In the genomic region with DNA sequence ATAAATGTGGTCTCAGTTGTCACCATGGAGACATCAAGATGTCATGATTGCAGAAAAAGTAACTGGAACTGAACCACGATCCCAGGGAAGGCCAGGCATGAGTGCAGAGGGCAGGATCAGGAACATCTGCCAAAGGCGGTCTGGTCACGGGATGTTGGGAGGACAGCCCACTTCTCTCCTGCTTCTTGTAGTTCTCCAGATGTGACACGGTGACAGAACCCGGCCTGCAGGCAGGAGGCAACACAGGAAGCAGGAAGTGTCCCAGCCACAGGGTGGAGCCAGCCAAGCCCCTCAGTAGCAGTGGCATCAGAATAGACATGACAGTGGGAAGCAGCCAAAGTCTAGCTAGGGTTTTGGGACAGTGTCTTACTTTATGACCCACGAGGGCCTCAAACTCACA, we compare ENCODE assay signal across 9 mouse cellular contexts. TPM values are rescaled to one million over a fixed set of nuclear protein-coding genes. Genes with fewer than 3 reads are reported as not detected.
DNase-seq lines count a peak whose midpoint lies in the region.
"Had no signal": no experiment of that assay in that cellular context is flagged by ENCODE, and none has a peak within 500 bp of the region (broad histone marks: within the 10 kb centered on the region; RNA-seq: fewer than 3 reads in every experiment).

No protein-coding gene starts in this region.

- H3K79me2 ChIP-seq in macrophage (ENCODE audit: inconsistent target) = peaks cover 23% of the 10 kb centered on the region; the same call in 1 of the 2 replicates

- no peak overlapping the region for H3K4me3 ChIP-seq in macrophage (ENCODE audit: inconsistent target)

- no peaks in the 10 kb centered on the region for H3K36me3 ChIP-seq in macrophage (ENCODE audit: inconsistent target)

- DNase-seq in adrenal gland, adult (ENCODE audit: inconsistent age in 2 of 2, low spot score in 1 of 2) = peak; percentile 43 to 71
- no peak for DNase-seq in adrenal gland, adult 8-10 months
- peak; percentile 39 for DNase-seq in testis, postnatal 10 days (ENCODE audit: low spot score)
- DNase-seq in testis, postnatal 14 days (ENCODE audit: low spot score) = no peak
- peak; percentile 76 for DNase-seq in kidney, adult 8-10 months
- no peak for DNase-seq in frontal cortex, postnatal 36 days (ENCODE audit: low spot score in 2 of 2)
- no peak for DNase-seq in adipocyte (ENCODE audit: low spot score)
- DNase-seq: thymus, postnatal 14 days had no signal

- peak overlapping the region; percentile 19; the same call in 1 of the 2 replicates for H3K27ac ChIP-seq in macrophage

- 45% methylated on average over 6 of the region's 6 CpGs for WGBS in macrophage (ENCODE audit: missing documents)

RNA-seq across cellular contexts. Expression of a gene that starts 17.2 kb away (rescaled TPM):
- total RNA-seq in adrenal gland, adult 8-10 months (2022) = 10 to 100 TPM; 38.8 to 62.5 (median 51.0) TPM
- total RNA-seq in macrophage (2018; cell fraction: chromatin; rRNA removed) = 10 to 100 TPM in 22 of 26 experiments, 1 to 10 TPM in 4; 4.7 to 80.5 (median 15.8) TPM
- 1 to 10 TPM; 1.1 to 6.5 (median 2.6) TPM for total RNA-seq in macrophage (2018; cell fraction: cytosol; rRNA removed)
- 10 to 100 TPM in 8 of 26 experiments, 1 to 10 TPM in 18; 2.6 to 24.2 (median 6.3) TPM for total RNA-seq in macrophage (2018; cell fraction: nucleus; rRNA removed)
- polyA plus RNA-seq in macrophage (2018) = 3.0 to 3.6 TPM (median 3.1 TPM) in 3 replicates

RNA-seq across cellular contexts. Expression of a gene that starts 45.4 kb away (rescaled TPM):
- total RNA-seq in adrenal gland, adult 8-10 months (2022) = 100 to 1,000 TPM; 167 to 214 (median 191) TPM
- total RNA-seq in macrophage (2018; cell fraction: chromatin; rRNA removed) = 10 to 100 TPM; 36.1 to 89.7 (median 52.6) TPM
- 100 to 1,000 TPM in 13 of 26 experiments, 10 to 100 TPM in 13; 74.3 to 164 (median 102) TPM for total RNA-seq in macrophage (2018; cell fraction: cytosol; rRNA removed)
- 10 to 100 TPM; 40.1 to 92.9 (median 52.1) TPM for total RNA-seq in macrophage (2018; cell fraction: nucleus; rRNA removed)
- polyA plus RNA-seq in macrophage (2018) = 97.3 to 168 TPM (median 103 TPM) in 3 replicates

RNA-seq across cellular contexts. Expression of a gene that starts 56.9 kb away (rescaled TPM):
- total RNA-seq in adrenal gland, adult 8-10 months (2022) = 10 to 100 TPM; 33.4 to 52.9 (median 41.8) TPM
- 10 to 100 TPM in 7 of 26 experiments, 1 to 10 TPM in 16, under 1 TPM in 3; 0.17 to 16.4 (median 4.8) TPM for total RNA-seq in macrophage (2018; cell fraction: chromatin; rRNA removed)
- total RNA-seq in macrophage (2018; cell fraction: cytosol; rRNA removed) = 1 to 10 TPM; 2.6 to 8.9 (median 5.7) TPM
- 10 to 100 TPM in 3 of 26 experiments, 1 to 10 TPM in 22, under 1 TPM in 1; 0.98 to 15.3 (median 5.2) TPM for total RNA-seq in macrophage (2018; cell fraction: nucleus; rRNA removed)
- polyA plus RNA-seq in macrophage (2018) = 3.7 to 7.2 TPM (median 6.6 TPM) in 3 replicates

Comparison
In these comparisons a context has a peak if more than half of its experiments do, and no peak if none do; other contexts are left out.
1. DNase-seq: peak in adrenal gland, adult (2 of 2), testis, postnatal 10 days (single experiment) and kidney, adult 8-10 months (2 of 2); none in adrenal gland, adult 8-10 months (single experiment), testis, postnatal 14 days (single experiment), frontal cortex, postnatal 36 days (0 of 2) and adipocyte (single experiment).